Mouse (Mus musculus) midbrain, postnatal 0 days (tissue): Measurements from ENCODE around the gene Fam118a. TPM values are rescaled to one million over a fixed set of nuclear protein-coding genes. Genes with fewer than 3 reads are reported as not detected.

Source experiments
- ATAC-seq: fragments of 200-750 bp; cut with Nextera tagmentation; 2 replicates; pipeline ENCODE4 v1.8.0; 2017; ENCODE audit warnings: moderate number of reproducible peaks, mild to moderate bottlenecking, moderate TSS enrichment, moderate library complexity; ENCODE audit not compliant: low FRiP score
- DNase-seq: peaks from one replicate; pipeline ENCODE4 v3.0.0-alpha.2; 2015; ENCODE audit warnings: low spot score
- H3K27ac ChIP-seq: fragments of 300-500 bp; sonication (generic); 2 replicates; pipeline ENCODE4 v1.5.1; 2014; ENCODE audit warnings: low read depth, mild to moderate bottlenecking, low read length, mixed read lengths
- H3K27me3 ChIP-seq: fragments of 300-500 bp; sonication (generic); 2 replicates; pipeline ENCODE4 v1.6.1; 2014; ENCODE audit warnings: low read length, control low read depth, mixed read lengths; ENCODE audit not compliant: insufficient read depth
- H3K36me3 ChIP-seq: fragments of 300-500 bp; sonication (generic); 2 replicates; pipeline ENCODE4 v1.6.1; 2014; ENCODE audit warnings: low read length, control low read depth, mixed read lengths; ENCODE audit not compliant: insufficient read depth
- H3K4me1 ChIP-seq: fragments of 300-500 bp; sonication (generic); 2 replicates; pipeline ENCODE4 v1.6.1; 2014; ENCODE audit warnings: mild to moderate bottlenecking, control low read depth, antibody characterized with exemption, low read length, mixed read lengths; ENCODE audit not compliant: insufficient read depth
- H3K4me2 ChIP-seq: fragments of 300-500 bp; sonication (generic); 2 replicates; pipeline ENCODE4 v1.6.1; 2014; ENCODE audit warnings: low read depth, mild to moderate bottlenecking, low read length, mixed read lengths; ENCODE audit not compliant: poor library complexity, severe bottlenecking
- H3K4me3 ChIP-seq: fragments of 300-500 bp; sonication (generic); 2 replicates; pipeline ENCODE4 v1.5.1; 2014; ENCODE audit warnings: low read depth, mild to moderate bottlenecking, low read length, moderate library complexity
- H3K9ac ChIP-seq: fragments of 300-500 bp; sonication (generic); replicated peaks from 2 replicates; pipeline ENCODE4 v1.6.1; 2014; ENCODE audit warnings: mild to moderate bottlenecking, low read length, moderate library complexity, mixed read lengths; ENCODE audit not compliant: poor library complexity, severe bottlenecking
- H3K9me3 ChIP-seq: fragments of 300-500 bp; sonication (generic); 2 replicates; pipeline ENCODE4 v1.6.1; 2016; ENCODE audit warnings: low read length, control low read depth
- CTCF ChIP-seq: IDR thresholded peaks from 2 replicates; pipeline ENCODE4 v1.5.1; 2016; ENCODE audit warnings: antibody characterized with exemption, mild to moderate bottlenecking
- WGBS: fragments of 180-500 bp; shearing (Covaris S2); extraction: QIAGEN DNeasy Blood & Tissue Kit; methylation state at CpG from one replicate; pipeline ENCODE4 v1.1.7; 2014; 5-methylcytosine and 5-hydroxymethylcytosine counted together
- polyA plus RNA-seq: library from polyadenylated mRNA; unstranded; fragments of >200 nt; fragmentation: Nextera tagmentation; extraction: Ambion mirVana; gene quantifications from 2 replicates; pipeline ENCODE4 v1.2.1, GENCODE M21; 2015
- total RNA-seq: library from RNA; depleted of rRNA; stranded (reverse); fragments of >200 nt; gene quantifications from 2 replicates; pipeline ENCODE4 v1.2.3, GENCODE M21; 2014

Fam118a gene
- total and polyA plus RNA-seq, 2 experiments from 2014 or later, result 18.0 to 29.5 TPM

DNA sequence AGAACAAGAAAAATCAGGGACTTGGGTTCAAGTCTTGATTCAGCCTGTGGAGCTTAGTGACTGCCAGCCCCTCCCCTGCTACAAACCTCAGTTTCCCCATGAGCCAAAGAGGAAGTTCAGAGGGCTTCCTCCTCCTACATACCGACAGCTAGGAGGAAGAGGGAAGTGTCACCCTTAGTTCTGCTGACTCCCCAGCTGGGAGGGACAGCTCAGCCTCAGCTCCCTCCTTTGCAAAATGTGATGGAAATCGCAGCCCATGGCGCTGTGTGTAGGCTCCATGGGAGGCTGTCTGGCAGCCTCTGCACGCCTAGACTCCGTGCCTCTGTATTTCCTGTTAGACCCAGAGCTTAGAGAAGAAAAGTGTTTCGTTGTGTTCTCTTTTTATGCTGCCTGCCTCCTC is 34.2 kb upstream of the Fam118a start:
- no peak overlapping the region for H3K27ac ChIP-seq
- TF ChIP-seq CTCF, result no peak
- H3K36me3 ChIP-seq, result no peaks in the 10 kb centered on the region
- 45% methylated on average over 6 of the region's 6 CpGs for WGBS
- no peaks in the 10 kb centered on the region for H3K27me3 ChIP-seq
- no peak overlapping the region for H3K9ac ChIP-seq
- no peak overlapping the region for H3K4me2 ChIP-seq
- no peak for DNase-seq
- no peaks in the 10 kb centered on the region for H3K4me1 ChIP-seq
- no peak overlapping the region for H3K4me3 ChIP-seq
- H3K9me3 ChIP-seq, result no peaks in the 10 kb centered on the region
- ATAC-seq, result no peak

DNA sequence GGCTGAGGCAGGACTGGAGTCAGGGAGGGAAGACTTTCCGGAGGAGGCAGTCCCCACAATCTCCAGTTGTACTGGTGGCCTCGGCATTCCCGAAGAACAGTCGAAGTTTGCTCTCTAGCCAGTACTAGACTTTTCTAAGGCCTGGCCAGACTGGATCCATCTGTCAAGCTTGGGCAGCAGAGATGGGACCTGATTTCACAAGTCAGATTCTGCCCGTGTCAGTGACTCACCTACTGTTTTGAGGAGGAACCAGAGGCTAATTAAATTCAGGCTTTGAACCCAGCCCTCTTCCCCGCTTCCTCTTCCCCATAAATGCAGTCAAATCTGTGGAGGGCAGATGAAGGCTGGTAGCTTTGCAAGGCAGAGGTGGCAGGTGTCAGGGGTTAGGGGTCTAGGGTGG is 33.7 kb upstream of the Fam118a start:
- H3K4me1 ChIP-seq, result no peaks in the 10 kb centered on the region
- no peaks in the 10 kb centered on the region for H3K36me3 ChIP-seq
- H3K4me3 ChIP-seq, result no peak overlapping the region
- H3K9ac ChIP-seq, result no peak overlapping the region
- 56% methylated on average over 6 of the region's 6 CpGs for WGBS
- no peak for TF ChIP-seq CTCF
- no peak for ATAC-seq
- H3K27me3 ChIP-seq, result no peaks in the 10 kb centered on the region
- DNase-seq, result no peak
- H3K9me3 ChIP-seq, result no peaks in the 10 kb centered on the region
- no peak overlapping the region for H3K4me2 ChIP-seq
- no peak overlapping the region for H3K27ac ChIP-seq

DNA sequence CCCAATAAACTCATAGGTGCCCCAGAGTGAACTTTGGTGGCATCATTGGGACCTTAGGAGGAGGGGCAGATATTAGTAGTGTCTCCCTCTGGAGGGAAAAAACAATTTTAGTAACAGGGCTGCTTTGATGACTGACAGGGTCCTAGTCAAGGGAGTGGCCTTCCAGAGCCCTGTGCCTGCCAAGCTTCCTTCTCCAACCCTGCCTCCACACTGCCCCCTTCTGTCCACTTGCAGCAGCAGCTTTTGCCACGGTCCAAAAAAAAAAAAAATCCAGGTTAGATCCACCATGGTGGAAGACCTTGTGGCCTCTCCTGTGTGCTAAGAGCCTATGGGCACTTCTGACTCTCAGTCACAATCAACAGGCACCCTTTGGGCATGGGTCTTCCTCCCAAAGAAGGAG is 32.8 kb upstream of the Fam118a start:
- H3K27ac ChIP-seq, result no peak overlapping the region
- H3K9ac ChIP-seq, result no peak overlapping the region
- H3K4me2 ChIP-seq, result no peak overlapping the region
- H3K27me3 ChIP-seq, result no peaks in the 10 kb centered on the region
- peak; percentile 49 for DNase-seq
- peak; percentile 64 for TF ChIP-seq CTCF
- no peak overlapping the region for H3K4me3 ChIP-seq
- no peak for ATAC-seq
- WGBS, result 0% methylated on average over 1 of the region's 1 CpGs
- no peaks in the 10 kb centered on the region for H3K4me1 ChIP-seq
- H3K9me3 ChIP-seq, result no peaks in the 10 kb centered on the region
- H3K36me3 ChIP-seq, result no peaks in the 10 kb centered on the region

DNA sequence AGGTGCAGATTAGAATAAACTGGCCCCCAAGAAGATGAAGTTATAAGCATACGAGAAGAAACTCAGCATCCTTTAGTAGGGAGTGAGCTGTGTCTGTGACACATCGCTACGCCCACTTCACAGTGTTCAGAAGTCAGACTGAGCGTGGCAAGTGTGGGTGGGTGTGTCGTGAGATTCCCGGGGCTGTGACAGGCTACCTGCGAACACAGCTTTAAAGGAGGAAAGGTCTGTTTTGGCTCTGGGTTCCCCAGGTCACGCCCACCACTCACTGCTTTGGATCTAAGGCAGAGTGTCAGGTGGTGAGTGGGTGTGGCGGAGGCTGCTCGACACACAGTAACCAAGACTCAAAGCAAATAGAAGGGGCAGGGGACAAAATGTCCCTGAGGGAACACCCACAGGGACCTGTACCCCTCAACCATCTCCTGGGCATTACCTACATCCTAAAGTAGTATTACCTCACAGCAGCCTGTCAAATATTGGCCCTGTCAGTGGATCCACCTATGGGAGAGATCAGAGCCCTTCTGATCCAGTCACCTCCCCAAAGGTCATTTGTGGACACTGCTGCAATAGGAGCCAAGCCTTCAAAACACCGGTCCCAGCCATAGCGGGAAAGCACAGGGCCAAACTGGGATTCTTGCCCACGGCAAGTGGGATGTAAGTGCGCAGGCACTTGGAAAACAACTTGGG is 30.8 kb upstream of the Fam118a start:
- Histone ChIP-seq H3K4me3 (no peak overlapping the region), H3K9ac (no peak overlapping the region), H3K27ac (no peak overlapping the region), H3K36me3 (no peaks in the 10 kb centered on the region), H3K27me3 (no peaks in the 10 kb centered on the region), H3K4me1 (no peaks in the 10 kb centered on the region), H3K4me2 (no peak overlapping the region), H3K9me3 (no peaks in the 10 kb centered on the region)
- no peak for DNase-seq
- TF ChIP-seq CTCF, result no peak
- 79% methylated on average over 14 of the region's 14 CpGs for WGBS
- no peak for ATAC-seq

DNA sequence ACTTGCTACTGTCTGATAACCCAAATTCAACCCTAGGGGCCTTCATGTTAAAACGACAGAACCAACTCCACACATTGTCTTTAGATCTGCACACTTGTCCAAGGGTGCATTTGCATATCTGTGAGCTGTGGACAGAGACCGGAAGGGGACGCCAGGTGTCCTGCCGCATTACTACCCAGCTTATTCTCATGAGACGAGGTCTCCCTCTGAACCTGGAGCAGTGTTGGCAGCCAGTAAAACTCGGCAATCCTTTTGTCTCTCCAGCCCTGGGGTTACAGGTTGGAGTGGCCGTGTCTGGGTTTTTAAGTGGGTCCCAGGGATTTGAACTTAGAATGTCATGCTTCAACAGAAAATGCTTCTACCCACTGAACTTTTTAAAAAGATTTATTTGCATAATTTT is 28.8 kb upstream of the Fam118a start:
- H3K4me2 ChIP-seq, result no peak overlapping the region
- H3K4me3 ChIP-seq, result no peak overlapping the region
- no peak for DNase-seq
- H3K9ac ChIP-seq, result no peak overlapping the region
- no peak overlapping the region for H3K27ac ChIP-seq
- no peaks in the 10 kb centered on the region for H3K4me1 ChIP-seq
- 55% methylated on average over 7 of the region's 7 CpGs for WGBS
- no peak for ATAC-seq
- no peaks in the 10 kb centered on the region for H3K9me3 ChIP-seq
- no peak for TF ChIP-seq CTCF
- H3K36me3 ChIP-seq, result no peaks in the 10 kb centered on the region
- H3K27me3 ChIP-seq, result 0 out of 2 replicates have a peak, but pooled peaks cover 3% of the 10 kb centered on the region

DNA sequence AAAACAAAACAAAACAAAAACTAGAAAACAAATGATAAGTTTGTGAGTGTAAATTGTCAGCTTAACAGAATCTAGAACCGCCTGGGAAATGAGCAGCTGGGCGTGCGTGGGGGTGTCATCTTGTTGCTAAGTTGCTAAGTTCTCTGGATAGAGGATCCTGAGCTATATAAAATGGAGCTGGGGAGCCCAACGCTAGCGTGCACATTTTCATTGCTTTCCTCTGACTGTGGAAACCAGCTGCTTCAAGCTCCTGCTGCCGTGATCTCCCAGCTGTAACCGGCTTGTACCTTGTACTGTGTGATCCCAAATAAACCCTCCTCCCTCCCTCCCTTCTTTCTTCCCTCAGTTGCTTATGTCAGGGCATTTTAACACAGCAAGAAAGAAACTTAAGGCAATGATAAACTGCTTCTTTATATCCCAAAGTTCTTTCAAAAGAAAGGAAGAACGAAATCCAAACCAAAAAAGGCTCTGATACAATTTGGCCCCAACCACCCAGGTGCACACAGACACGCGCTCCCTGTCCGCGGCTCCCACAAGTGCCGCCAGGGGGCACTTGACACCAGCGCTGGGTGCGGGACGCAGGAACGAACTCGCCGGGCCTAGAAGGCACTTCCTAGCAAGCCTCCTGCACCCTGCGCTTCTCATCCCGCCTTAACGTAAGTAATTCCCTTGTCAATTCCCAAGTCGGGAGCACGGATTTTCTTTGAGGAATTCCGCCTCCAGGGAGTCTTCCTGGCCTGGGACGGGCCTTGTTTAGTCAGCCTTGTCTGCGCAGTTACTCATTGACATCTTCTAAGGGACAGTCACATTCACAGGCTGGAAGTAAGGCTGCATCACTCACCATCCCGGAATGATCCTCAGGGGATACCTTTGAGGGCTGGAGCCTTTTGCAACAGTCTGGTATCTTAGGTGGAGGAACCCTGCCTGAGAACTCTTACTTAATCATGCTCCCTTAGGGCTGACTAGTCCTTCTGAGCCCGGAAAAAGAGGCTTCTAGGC is 27.5 kb upstream of the Fam118a start:
- H3K4me1 ChIP-seq, result no peaks in the 10 kb centered on the region
- H3K36me3 ChIP-seq, result no peaks in the 10 kb centered on the region
- 21% methylated on average over 29 of the region's 29 CpGs for WGBS
- H3K27me3 ChIP-seq, result 0 out of 2 replicates have a peak, but pooled peaks cover 3% of the 10 kb centered on the region
- peak; percentile 86 for TF ChIP-seq CTCF
- H3K4me3 ChIP-seq, result no peak overlapping the region
- H3K27ac ChIP-seq, result no peak overlapping the region
- peak; percentile 77 for DNase-seq
- no peak overlapping the region for H3K9ac ChIP-seq
- no peak for ATAC-seq
- no peaks in the 10 kb centered on the region for H3K9me3 ChIP-seq
- no peak overlapping the region for H3K4me2 ChIP-seq
